Mouse (Mus musculus): ENCODE measurements around the gene Gm11027.

DNA sequence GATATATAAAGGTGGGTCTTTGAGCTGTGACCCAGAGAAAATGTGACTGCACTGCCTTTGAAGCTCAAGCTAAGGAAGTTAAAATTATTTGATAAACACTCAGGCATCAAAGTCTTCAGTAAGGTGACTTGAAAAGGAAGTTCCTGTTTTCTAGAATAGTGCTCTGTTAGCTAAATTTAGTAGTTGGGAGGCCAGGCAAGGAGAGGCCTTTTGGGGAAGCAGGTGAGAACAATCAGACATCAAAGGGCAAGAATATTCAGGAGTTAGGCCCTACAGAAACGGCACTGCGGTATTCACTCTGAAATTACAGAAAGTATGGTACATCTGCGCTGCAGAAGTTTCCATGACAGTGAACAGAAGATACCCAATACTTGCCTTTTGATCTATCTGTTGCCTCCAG, 40.3 kb downstream of the Gm11027 start:
- TF ChIP-seq TAL1 (IDR thresholded peaks at IDR 0.05; ENCODE audit: low read length) = no peak
- no peak for TF ChIP-seq GATA1 (IDR thresholded peaks at IDR 0.05; ENCODE audit: low read length)
